Comparison of ENCODE assay signal across 8 mouse cellular contexts in the genomic region with DNA sequence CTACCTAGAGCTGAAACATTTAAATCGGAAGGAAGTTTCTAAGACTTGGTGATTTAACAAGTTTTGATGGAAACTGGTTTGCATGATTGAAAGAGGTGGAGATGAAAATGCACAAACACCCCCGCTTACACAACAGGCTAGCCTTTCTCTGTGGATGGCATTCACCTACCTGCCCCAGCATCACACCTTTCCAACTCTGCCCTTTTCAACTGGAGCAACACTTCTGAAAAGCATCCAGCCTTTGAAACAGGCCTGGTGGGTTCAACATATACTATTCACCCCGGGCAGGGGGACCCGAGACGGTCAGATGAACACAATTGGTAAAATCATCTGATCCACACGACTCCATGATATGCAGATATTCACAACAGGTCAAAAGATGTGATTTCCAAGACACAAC. TPM values are rescaled to one million over a fixed set of nuclear protein-coding genes. Genes with fewer than 3 reads are reported as not detected.
DNase-seq lines count a peak whose midpoint lies in the region; ATAC-seq and TF ChIP-seq lines count a peak whose summit lies in the region.

No protein-coding gene starts in this region.

- H3K9me3 ChIP-seq in heart, embryonic 10.5 days, result no peaks in the 10 kb centered on the region
- no peaks in the 10 kb centered on the region for H3K9me3 ChIP-seq in E14TG2a.4 (ENCODE audit: low read length)
- H3K9me3 ChIP-seq in hindbrain, embryonic 13.5 days, result no peaks in the 10 kb centered on the region
- no peaks in the 10 kb centered on the region for H3K9me3 ChIP-seq in liver, embryonic 16.5 days (replicated peaks; ENCODE audit: control insufficient read depth, low read length)

- ATAC-seq in hindbrain, embryonic 13.5 days (ENCODE audit: low FRiP score), result no peak
- ATAC-seq in liver, embryonic 16.5 days (ENCODE audit: low read depth), result no peak

- H3K9ac ChIP-seq in heart, adult 2 months (ENCODE audit: low read depth, low read length), result no peak overlapping the region
- no peak overlapping the region for H3K9ac ChIP-seq in hindbrain, embryonic 13.5 days
- H3K9ac ChIP-seq in liver, embryonic 16.5 days (ENCODE audit: low read depth, low read length), result no peak overlapping the region

- 67% methylated on average over 6 of the region's 6 CpGs for WGBS in heart, embryonic 10.5 days
- WGBS in heart, adult 2 months, result 77% methylated on average over 6 of the region's 6 CpGs
- WGBS in hindbrain, embryonic 13.5 days, result 77% methylated on average over 6 of the region's 6 CpGs
- 66% methylated on average over 6 of the region's 6 CpGs for WGBS in liver, embryonic 16.5 days (ENCODE audit: insufficient replicate concordance)

- no peak overlapping the region for H3K27ac ChIP-seq in heart, embryonic 10.5 days
- H3K27ac ChIP-seq in heart, adult 2 months, result no peak overlapping the region
- H3K27ac ChIP-seq in hindbrain, embryonic 13.5 days, result no peak overlapping the region
- H3K27ac ChIP-seq in liver, embryonic 16.5 days (ENCODE audit: low read length), result no peak overlapping the region

- intact Hi-C loops in heart, adult 2 months (cut with DNase I), result loop anchor here (5.0 kb wide), 1 partner anchor 270 kb away; no protein-coding TSS in a partner anchor

- no peak for TF ChIP-seq POLR2A in heart, adult 2 months (IDR thresholded peaks at IDR 0.05; ENCODE audit: insufficient read depth, low read depth, low read length)

- no peaks in the 10 kb centered on the region for H3K27me3 ChIP-seq in heart, embryonic 10.5 days (ENCODE audit: insufficient read depth, poor library complexity, severe bottlenecking)
- no peaks in the 10 kb centered on the region for H3K27me3 ChIP-seq in heart, adult 2 months (ENCODE audit: control insufficient read depth, insufficient read depth, low read length)
- H3K27me3 ChIP-seq in E14TG2a.4 (ENCODE audit: insufficient read depth, low read length), result peaks cover 11% of the 10 kb centered on the region
- no peaks in the 10 kb centered on the region for H3K27me3 ChIP-seq in hindbrain, embryonic 13.5 days
- no peaks in the 10 kb centered on the region for H3K27me3 ChIP-seq in liver, embryonic 16.5 days (ENCODE audit: control insufficient read depth, insufficient read depth, low read depth, low read length)

- TF ChIP-seq CTCF in heart, adult 2 months (IDR thresholded peaks at IDR 0.05), result no peak
- no peak for TF ChIP-seq CTCF in E14TG2a.4 (conservative IDR thresholded peaks at IDR 0.05; ENCODE audit: low read length)

- peak overlapping the region; percentile 78 for H3K4me3 ChIP-seq in heart, embryonic 10.5 days
- no peak overlapping the region for H3K4me3 ChIP-seq in heart, adult 2 months
- H3K4me3 ChIP-seq in E14TG2a.4 (replicated peaks; ENCODE audit: low read length), result peak overlapping the region; percentile 91
- H3K4me3 ChIP-seq in hindbrain, embryonic 13.5 days, result no peak overlapping the region
- no peak overlapping the region for H3K4me3 ChIP-seq in liver, embryonic 16.5 days (ENCODE audit: low read depth, low read length)

- peaks cover 11% of the 10 kb centered on the region for H3K36me3 ChIP-seq in heart, embryonic 10.5 days
- H3K36me3 ChIP-seq in heart, adult 2 months (ENCODE audit: control insufficient read depth, insufficient read depth, low read length), result no peaks in the 10 kb centered on the region
- H3K36me3 ChIP-seq in E14TG2a.4 (ENCODE audit: insufficient read depth, low read length), result peaks cover 20% of the 10 kb centered on the region
- 0 out of 2 replicates have a peak, but pooled peaks cover 2% of the 10 kb centered on the region for H3K36me3 ChIP-seq in hindbrain, embryonic 13.5 days
- no peaks in the 10 kb centered on the region for H3K36me3 ChIP-seq in liver, embryonic 16.5 days (ENCODE audit: control insufficient read depth, insufficient read depth)

- H3K4me1 ChIP-seq in heart, embryonic 10.5 days, result peaks cover 20% of the 10 kb centered on the region
- peaks cover 1% of the 10 kb centered on the region for H3K4me1 ChIP-seq in heart, adult 2 months (ENCODE audit: control insufficient read depth, insufficient read depth, low read length)
- H3K4me1 ChIP-seq in E14TG2a.4 (replicated peaks; ENCODE audit: low read depth, low read length), result peaks cover 24% of the 10 kb centered on the region
- peaks cover 20% of the 10 kb centered on the region for H3K4me1 ChIP-seq in hindbrain, embryonic 13.5 days (replicated peaks)
- peaks cover 10% of the 10 kb centered on the region for H3K4me1 ChIP-seq in liver, embryonic 16.5 days (ENCODE audit: control insufficient read depth, low read depth, low read length)

- peak overlapping the region; percentile 93; the same call in 1 of the 2 replicates for H3K4me2 ChIP-seq in hindbrain, embryonic 13.5 days
- H3K4me2 ChIP-seq in liver, embryonic 16.5 days (ENCODE audit: low read depth, low read length), result peak overlapping the region; percentile 80; the same call in 1 of the 2 replicates

- DNase-seq in heart, embryonic 10.5 days (ENCODE audit: low spot score), result peak; percentile 71
- DNase-seq in heart, adult 2 months, result no peak
- DNase-seq in frontal cortex, postnatal 36 days (ENCODE audit: low spot score in 2 of 2), result no peak
- no peak for DNase-seq in kidney, postnatal 10 days
- DNase-seq in layer of hippocampus, adult 8-10 months (ENCODE audit: low spot score in 2 of 2), result no peak

- H3K79me2 ChIP-seq in heart, adult 2 months (replicated peaks; ENCODE audit: control insufficient read depth, insufficient read depth, low read length), result no peaks in the 10 kb centered on the region

- no peak for TF ChIP-seq EP300 in heart, adult 2 months (IDR thresholded peaks at IDR 0.05; ENCODE audit: insufficient read depth, low read depth, low read length)

RNA-seq across cellular contexts. Expression of a gene that starts 0.7 kb away (rescaled TPM):
- polyA plus RNA-seq in heart, embryonic 10.5 days (2016; fragmentation: Nextera tagmentation; extraction: Ambion mirVana), result 11.8 and 15.0 TPM in 2 replicates
- total RNA-seq in heart, adult 2 months (2021), result 10 to 100 TPM; 10.5 to 11.5 TPM
- 13.5 and 21.5 TPM in 2 replicates for polyA plus RNA-seq in heart, adult 2 months (2012; rRNA removed)
- 10.8 and 11.6 TPM in 2 replicates for polyA plus RNA-seq in hindbrain, embryonic 13.5 days (2015; fragmentation: Nextera tagmentation; extraction: Ambion mirVana)
- 0.88 and 1.2 TPM in 2 replicates for polyA plus RNA-seq in liver, embryonic 16.5 days (2015; fragmentation: Nextera tagmentation; extraction: Ambion mirVana)
- 10 to 100 TPM; 17.9 to 21.7 (median 20.6) TPM for total RNA-seq in layer of hippocampus, adult 8-10 months (2022)

Comparison
In these comparisons a context has a peak if more than half of its experiments do, and no peak if none do; other contexts are left out.
1. H3K4me3 ChIP-seq: peak in heart, embryonic 10.5 days (single experiment) and E14TG2a.4 (single experiment); none in heart, adult 2 months (single experiment), hindbrain, embryonic 13.5 days (single experiment) and liver, embryonic 16.5 days (single experiment).